Mouse (Mus musculus): ENCODE measurements around the gene Zfp618. TPM values are rescaled to one million over a fixed set of nuclear protein-coding genes. Genes with fewer than 3 reads are reported as not detected.

Gene Zfp618
- polyA plus RNA-seq, 1 experiment from 2014 or later, result 29.7 TPM

DNA sequence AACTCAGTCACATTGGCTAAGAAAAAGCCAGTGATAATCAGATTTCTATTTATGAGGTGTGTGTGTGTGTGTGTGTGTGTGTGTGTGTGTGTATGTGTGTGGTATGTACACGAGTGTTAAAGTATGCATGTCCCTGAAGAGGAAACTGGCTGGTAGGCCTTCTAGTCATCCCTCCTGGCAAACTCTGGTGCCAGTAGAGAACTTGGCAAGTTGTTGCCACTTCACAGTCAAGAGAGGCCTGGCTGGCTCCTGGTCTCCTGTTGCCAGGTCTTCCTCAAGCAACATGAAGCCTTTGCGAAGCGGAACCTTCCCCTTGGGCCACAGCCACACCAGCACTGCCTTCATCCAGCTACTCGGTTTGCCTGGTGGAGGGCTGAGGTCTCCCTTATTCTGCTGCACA, 44.9 kb downstream of the Zfp618 start:
- WGBS, result 85% methylated on average over 4 of the region's 4 CpGs

GRCm38 (mm10) chr4:63018616-63019015, 53.2 kb downstream of the Zfp618 start:
- Histone ChIP-seq H3K9ac (ENCODE audit: low read length) (no peak overlapping the region), H3K36me3 (ENCODE audit: control insufficient read depth, insufficient read depth, low read length) (no peaks in the 10 kb centered on the region), H3K4me3 (ENCODE audit: low read depth, low read length) (no peak overlapping the region), H3K4me1 (ENCODE audit: control insufficient read depth, insufficient read depth, low read length) (0 out of 2 replicates have a peak, but pooled peaks cover 2% of the 10 kb centered on the region), H3K4me2 (ENCODE audit: low read depth, severe bottlenecking) (no peak overlapping the region), H3K27ac (replicated peaks; ENCODE audit: low read depth, low read length) (no peak overlapping the region), H3K9me3 (ENCODE audit: control insufficient read depth, low read length) (no peaks in the 10 kb centered on the region), H3K27me3 (ENCODE audit: control insufficient read depth, insufficient read depth, low read length) (no peaks in the 10 kb centered on the region)
- no peak for ATAC-seq (ENCODE audit: insufficient number of reproducible peaks, low FRiP score, low TSS enrichment, low read depth)
- no peak for DNase-seq (ENCODE audit: low spot score)
- 94% methylated on average over 10 of the region's 10 CpGs for WGBS

More for the DNA sequence above, 44.9 kb downstream of the Zfp618 start:
- H3K9ac ChIP-seq (ENCODE audit: low read length), result no peak overlapping the region
- DNase-seq (ENCODE audit: low spot score) (no peak), ATAC-seq (ENCODE audit: insufficient number of reproducible peaks, low FRiP score, low TSS enrichment, low read depth) (no peak)
- H3K36me3 ChIP-seq (ENCODE audit: control insufficient read depth, insufficient read depth, low read length), result no peaks in the 10 kb centered on the region
- H3K4me3 ChIP-seq (ENCODE audit: low read depth, low read length), result no peak overlapping the region
- no peak overlapping the region for H3K27ac ChIP-seq (replicated peaks; ENCODE audit: low read depth, low read length)
- no peaks in the 10 kb centered on the region for H3K4me1 ChIP-seq (ENCODE audit: control insufficient read depth, insufficient read depth, low read length)
- no peaks in the 10 kb centered on the region for H3K9me3 ChIP-seq (ENCODE audit: control insufficient read depth, low read length)
- H3K4me2 ChIP-seq (ENCODE audit: low read depth, severe bottlenecking), result no peak overlapping the region
- H3K27me3 ChIP-seq (ENCODE audit: control insufficient read depth, insufficient read depth, low read length), result no peaks in the 10 kb centered on the region

DNA sequence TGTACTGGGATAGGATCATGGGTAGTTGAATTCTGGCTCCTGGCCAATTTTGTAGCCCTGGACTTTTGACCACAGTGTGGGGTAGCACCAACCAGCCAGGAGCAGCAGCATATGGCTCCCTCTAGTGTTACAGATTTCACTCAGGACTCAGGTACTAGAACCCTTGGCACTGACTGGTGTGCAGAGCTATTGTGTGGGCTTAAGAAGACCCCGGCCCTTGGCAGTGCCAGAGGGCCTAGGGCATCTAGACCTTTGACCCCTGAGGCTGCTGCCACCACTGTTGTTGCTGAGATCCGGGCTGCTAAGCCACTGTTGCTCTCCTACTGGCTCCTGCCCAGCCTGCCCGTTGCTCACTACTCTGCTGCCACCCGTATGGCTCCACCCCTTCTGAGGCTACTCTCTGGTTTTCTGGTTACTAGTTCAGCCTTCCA, 54.1 kb downstream of the Zfp618 start:
- H3K4me2 ChIP-seq (ENCODE audit: low read depth, severe bottlenecking), result no peak overlapping the region
- ATAC-seq (ENCODE audit: insufficient number of reproducible peaks, low FRiP score, low TSS enrichment, low read depth) (no peak), DNase-seq (ENCODE audit: low spot score) (no peak)
- H3K27me3 ChIP-seq (ENCODE audit: control insufficient read depth, insufficient read depth, low read length), result no peaks in the 10 kb centered on the region
- no peaks in the 10 kb centered on the region for H3K9me3 ChIP-seq (ENCODE audit: control insufficient read depth, low read length)
- no peak overlapping the region for H3K4me3 ChIP-seq (ENCODE audit: low read depth, low read length)
- no peaks in the 10 kb centered on the region for H3K36me3 ChIP-seq (ENCODE audit: control insufficient read depth, insufficient read depth, low read length)
- 0 out of 2 replicates have a peak, but pooled peaks cover 2% of the 10 kb centered on the region for H3K4me1 ChIP-seq (ENCODE audit: control insufficient read depth, insufficient read depth, low read length)
- H3K9ac ChIP-seq (ENCODE audit: low read length), result no peak overlapping the region
- H3K27ac ChIP-seq (replicated peaks; ENCODE audit: low read depth, low read length), result no peak overlapping the region
- WGBS, result 73% methylated on average over 4 of the region's 4 CpGs

- Histone ChIP-seq H3K4me3 (ENCODE audit: low read depth, low read length) (no peak overlapping the region), H3K4me2 (ENCODE audit: low read depth, severe bottlenecking) (no peak overlapping the region), H3K9me3 (ENCODE audit: control insufficient read depth, low read length) (no peaks in the 10 kb centered on the region), H3K27ac (replicated peaks; ENCODE audit: low read depth, low read length) (no peak overlapping the region), H3K36me3 (ENCODE audit: control insufficient read depth, insufficient read depth, low read length) (no peaks in the 10 kb centered on the region), H3K27me3 (ENCODE audit: control insufficient read depth, insufficient read depth, low read length) (no peaks in the 10 kb centered on the region), H3K4me1 (ENCODE audit: control insufficient read depth, insufficient read depth, low read length) (0 out of 2 replicates have a peak, but pooled peaks cover 2% of the 10 kb centered on the region), H3K9ac (ENCODE audit: low read length) (no peak overlapping the region)
- 71% methylated on average over 6 of the region's 6 CpGs for WGBS
- ATAC-seq (ENCODE audit: insufficient number of reproducible peaks, low FRiP score, low TSS enrichment, low read depth), result no peak
- DNase-seq (ENCODE audit: low spot score), result no peak
Observed at GRCm38 (mm10) chr4:63021034-63021700, 55.8 kb downstream of the Zfp618 start.

DNA sequence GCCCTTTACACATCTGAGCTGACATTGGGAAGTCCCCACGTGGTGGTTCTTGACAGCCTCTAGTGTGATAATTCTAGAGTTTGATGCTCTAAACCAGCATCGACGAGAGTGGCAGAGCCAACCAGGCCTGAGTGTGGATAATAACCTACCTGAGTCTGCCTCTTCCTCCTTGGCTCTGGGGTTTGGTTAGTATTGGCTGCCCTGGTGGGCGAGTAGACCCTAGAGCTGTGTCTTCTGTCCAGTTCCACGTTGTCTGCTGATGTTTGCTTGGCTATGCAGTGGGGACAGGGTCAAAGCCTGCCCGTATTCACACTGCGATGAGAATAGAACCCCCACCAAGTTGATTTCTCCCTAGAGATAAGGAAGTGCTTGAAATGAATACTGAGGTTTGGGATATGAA, 58.1 kb downstream of the Zfp618 start:
- DNase-seq (ENCODE audit: low spot score) (no peak), ATAC-seq (ENCODE audit: insufficient number of reproducible peaks, low FRiP score, low TSS enrichment, low read depth) (no peak)
- H3K4me3 ChIP-seq (ENCODE audit: low read depth, low read length), result no peak overlapping the region
- no peak overlapping the region for H3K9ac ChIP-seq (ENCODE audit: low read length)
- H3K27me3 ChIP-seq (ENCODE audit: control insufficient read depth, insufficient read depth, low read length), result no peaks in the 10 kb centered on the region
- H3K4me1 ChIP-seq (ENCODE audit: control insufficient read depth, insufficient read depth, low read length), result 0 out of 2 replicates have a peak, but pooled peaks cover 2% of the 10 kb centered on the region
- no peaks in the 10 kb centered on the region for H3K36me3 ChIP-seq (ENCODE audit: control insufficient read depth, insufficient read depth, low read length)
- H3K9me3 ChIP-seq (ENCODE audit: control insufficient read depth, low read length), result no peaks in the 10 kb centered on the region
- H3K4me2 ChIP-seq (ENCODE audit: low read depth, severe bottlenecking), result no peak overlapping the region
- no peak overlapping the region for H3K27ac ChIP-seq (replicated peaks; ENCODE audit: low read depth, low read length)
- 96% methylated on average over 7 of the region's 7 CpGs for WGBS

DNA sequence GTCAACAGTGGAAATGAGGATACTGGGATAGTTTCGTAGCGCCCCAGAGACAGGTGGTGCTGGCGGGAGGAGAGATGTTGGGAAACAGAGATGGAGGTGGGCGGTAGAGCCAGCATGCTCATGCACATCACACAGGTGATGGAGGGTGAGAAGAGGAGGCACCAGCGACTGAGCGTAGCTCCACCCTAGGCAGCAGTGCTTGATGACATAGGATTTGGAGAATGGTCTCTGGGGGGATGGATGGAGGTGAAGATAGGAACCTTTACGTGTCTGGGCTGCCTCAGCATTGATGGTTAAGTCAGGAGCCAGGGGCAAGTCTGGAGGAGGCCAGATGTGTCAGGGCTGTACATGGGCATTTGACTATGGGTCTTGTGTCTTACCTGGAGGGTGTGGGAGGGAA, 58.7 kb downstream of the Zfp618 start:
- no peaks in the 10 kb centered on the region for H3K27me3 ChIP-seq (ENCODE audit: control insufficient read depth, insufficient read depth, low read length)
- H3K4me3 ChIP-seq (ENCODE audit: low read depth, low read length), result no peak overlapping the region
- H3K9ac ChIP-seq (ENCODE audit: low read length), result no peak overlapping the region
- 0 out of 2 replicates have a peak, but pooled peaks cover 2% of the 10 kb centered on the region for H3K4me1 ChIP-seq (ENCODE audit: control insufficient read depth, insufficient read depth, low read length)
- H3K36me3 ChIP-seq (ENCODE audit: control insufficient read depth, insufficient read depth, low read length), result no peaks in the 10 kb centered on the region
- 95% methylated on average over 7 of the region's 7 CpGs for WGBS
- H3K9me3 ChIP-seq (ENCODE audit: control insufficient read depth, low read length), result no peaks in the 10 kb centered on the region
- H3K4me2 ChIP-seq (ENCODE audit: low read depth, severe bottlenecking), result no peak overlapping the region
- ATAC-seq (ENCODE audit: insufficient number of reproducible peaks, low FRiP score, low TSS enrichment, low read depth), result no peak
- no peak for DNase-seq (ENCODE audit: low spot score)
- H3K27ac ChIP-seq (replicated peaks; ENCODE audit: low read depth, low read length), result no peak overlapping the region

- Histone ChIP-seq H3K9me3 (ENCODE audit: control insufficient read depth, low read length) (no peaks in the 10 kb centered on the region), H3K9ac (ENCODE audit: low read length) (no peak overlapping the region), H3K4me3 (ENCODE audit: low read depth, low read length) (no peak overlapping the region), H3K4me2 (ENCODE audit: low read depth, severe bottlenecking) (no peak overlapping the region), H3K27me3 (ENCODE audit: control insufficient read depth, insufficient read depth, low read length) (no peaks in the 10 kb centered on the region), H3K27ac (replicated peaks; ENCODE audit: low read depth, low read length) (no peak overlapping the region), H3K36me3 (ENCODE audit: control insufficient read depth, insufficient read depth, low read length) (no peaks in the 10 kb centered on the region), H3K4me1 (ENCODE audit: control insufficient read depth, insufficient read depth, low read length) (0 out of 2 replicates have a peak, but pooled peaks cover 2% of the 10 kb centered on the region)
- WGBS, result 92% methylated on average over 9 of the region's 9 CpGs
- DNase-seq (ENCODE audit: low spot score), result no peak
- ATAC-seq (ENCODE audit: insufficient number of reproducible peaks, low FRiP score, low TSS enrichment, low read depth), result no peak
Observed at GRCm38 (mm10) chr4:63024734-63025256, 59.4 kb downstream of the Zfp618 start.

GRCm38 (mm10) chr4:63025306-63025705, 59.9 kb downstream of the Zfp618 start:
- H3K36me3 ChIP-seq (ENCODE audit: control insufficient read depth, insufficient read depth, low read length), result no peaks in the 10 kb centered on the region
- DNase-seq (ENCODE audit: low spot score), result no peak
- no peak for ATAC-seq (ENCODE audit: insufficient number of reproducible peaks, low FRiP score, low TSS enrichment, low read depth)
- no peak overlapping the region for H3K9ac ChIP-seq (ENCODE audit: low read length)
- H3K9me3 ChIP-seq (ENCODE audit: control insufficient read depth, low read length), result no peaks in the 10 kb centered on the region
- no peak overlapping the region for H3K4me3 ChIP-seq (ENCODE audit: low read depth, low read length)
- H3K4me1 ChIP-seq (ENCODE audit: control insufficient read depth, insufficient read depth, low read length), result 0 out of 2 replicates have a peak, but pooled peaks cover 2% of the 10 kb centered on the region
- WGBS, result 93% methylated on average over 9 of the region's 9 CpGs
- H3K4me2 ChIP-seq (ENCODE audit: low read depth, severe bottlenecking), result no peak overlapping the region
- no peak overlapping the region for H3K27ac ChIP-seq (replicated peaks; ENCODE audit: low read depth, low read length)
- no peaks in the 10 kb centered on the region for H3K27me3 ChIP-seq (ENCODE audit: control insufficient read depth, insufficient read depth, low read length)

All from limb, embryonic 11.5 days (tissue).